Mouse (Mus musculus) inflammation-experienced regulatory T-cells, adult 6 months (primary cell): ENCODE data around the gene Spata13. TPM values are rescaled to one million over a fixed set of nuclear protein-coding genes. Genes with fewer than 3 reads are reported as not detected.

Experiments
- ATAC-seq: one replicate; pipeline ENCODE4 v1.8.0; 2017
- polyA plus RNA-seq, 3 experiments: library from polyadenylated mRNA; unstranded; fragments of 100-300 nt; shearing (Covaris generic); gene quantifications; one replicate each; pipeline ENCODE4 v1.2.1; 2017

The Spata13 gene
- polyA plus RNA-seq, 3 experiments from 2014 or later: 87.6 to 120 (median 95.0) TPM

GRCm38 (mm10) chr14:60790103-60790502 is 156.3 kb downstream of the Spata13 start:
- ATAC-seq: peak; percentile 67

GRCm38 (mm10) chr14:60796600-60797322 is 163.0 kb downstream of the Spata13 start:
- no peak for ATAC-seq

- ATAC-seq: no peak
Measured at GRCm38 (mm10) chr14:60797596-60797995, 163.8 kb downstream of the Spata13 start.

GRCm38 (mm10) chr14:60798721-60799120 is 164.9 kb downstream of the Spata13 start:
- ATAC-seq: no peak

- ATAC-seq: peak; percentile 60
Measured at GRCm38 (mm10) chr14:60799762-60800728, 166.2 kb downstream of the Spata13 start.

- no peak for ATAC-seq
Measured at GRCm38 (mm10) chr14:60802026-60802425, 168.2 kb downstream of the Spata13 start.

GRCm38 (mm10) chr14:60804978-60805377 is 171.2 kb downstream of the Spata13 start:
- no peak for ATAC-seq

- no peak for ATAC-seq
Measured at GRCm38 (mm10) chr14:60805871-60806270, 172.1 kb downstream of the Spata13 start.

- no peak for ATAC-seq
Measured at GRCm38 (mm10) chr14:60806891-60807344, 173.1 kb downstream of the Spata13 start.

- ATAC-seq: no peak
Measured at GRCm38 (mm10) chr14:60809881-60810280, 176.1 kb downstream of the Spata13 start.

GRCm38 (mm10) chr14:60811547-60811946 is 177.7 kb downstream of the Spata13 start:
- no peak for ATAC-seq

Other genes starting within 250 kb of the Spata13 start
- under 1 TPM in 1 of 3 experiments, not detected in 2; 0.30 TPM for gene C1qtnf9, start 134.1 kb downstream of the Spata13 start, polyA plus RNA-seq
- 1 to 10 TPM; 1.7 to 2.1 (median 1.9) TPM for gene Mipep, start 150.6 kb downstream of the Spata13 start, polyA plus RNA-seq